Mouse (Mus musculus): ENCODE results near the gene Ints11. TPM values are rescaled to one million over a fixed set of nuclear protein-coding genes. Genes with fewer than 3 reads are reported as not detected.

Gene Ints11
- polyA plus RNA-seq, 1 experiment: 68.4 TPM

DNA sequence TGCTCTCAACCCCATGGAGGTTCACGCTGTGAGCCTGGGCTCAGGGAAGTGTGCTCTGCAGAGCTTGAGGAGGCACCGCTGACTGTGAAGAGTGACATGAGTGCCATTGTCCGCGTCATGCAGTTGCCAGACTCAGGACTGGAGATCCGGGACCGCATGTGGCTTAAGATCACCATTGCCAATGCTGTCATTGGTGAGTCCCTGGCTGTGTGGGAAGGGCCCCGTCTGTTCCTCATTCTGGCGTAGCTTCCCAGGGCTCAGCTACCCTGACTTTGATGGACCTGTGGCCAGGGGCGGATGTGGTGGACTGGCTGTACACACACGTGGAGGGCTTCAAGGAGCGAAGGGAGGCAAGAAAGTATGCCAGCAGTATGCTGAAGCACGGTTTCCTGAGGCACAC is 13.3 kb upstream of the Ints11 start:
- H3K4me3 ChIP-seq (ENCODE audit: insufficient read depth, poor library complexity, severe bottlenecking): no peak overlapping the region
- peaks cover 30% of the 10 kb centered on the region for H3K79me2 ChIP-seq (ENCODE audit: control insufficient read depth, insufficient read depth)
- peaks cover 21% of the 10 kb centered on the region for H3K79me3 ChIP-seq (ENCODE audit: low read depth)
- no peak overlapping the region for H3ac ChIP-seq (ENCODE audit: control insufficient read depth, insufficient read length, low read depth)
- no peak for TF ChIP-seq USF1 (IDR thresholded peaks at IDR 0.05; ENCODE audit: low read depth)
- no peak for TF ChIP-seq CTCF (IDR thresholded peaks at IDR 0.05; ENCODE audit: control insufficient read depth, insufficient read depth, insufficient read length)
- no peaks in the 10 kb centered on the region for H3K27me3 ChIP-seq (ENCODE audit: control insufficient read depth, insufficient read depth, insufficient read length)
- H3K36me3 ChIP-seq (ENCODE audit: control insufficient read depth, insufficient read depth): peaks cover 25% of the 10 kb centered on the region

- no peak for TF ChIP-seq MYOG (IDR thresholded peaks at IDR 0.05; ENCODE audit: control insufficient read depth, extremely low read depth, insufficient read length)
- TF ChIP-seq FOSL1 (IDR thresholded peaks at IDR 0.05; ENCODE audit: insufficient read depth, low read length, poor library complexity, severe bottlenecking): no peak
- no peak for TF ChIP-seq MYOD1 (IDR thresholded peaks at IDR 0.05; ENCODE audit: control insufficient read depth, insufficient read length, low read depth)
- TF ChIP-seq USF1 (IDR thresholded peaks at IDR 0.05; ENCODE audit: low read depth): no peak
- TF ChIP-seq MAX (IDR thresholded peaks at IDR 0.05): no peak
- no peak for TF ChIP-seq CTCF (IDR thresholded peaks at IDR 0.05; ENCODE audit: control insufficient read depth, insufficient read depth, insufficient read length)
- no peak for TF ChIP-seq CEBPB (IDR thresholded peaks at IDR 0.05; ENCODE audit: low read depth)
- peaks cover 13% of the 10 kb centered on the region for H3K79me3 ChIP-seq (ENCODE audit: low read depth)
Observed at GRCm38 (mm10) chr4:155856881-155857280, 12.5 kb upstream of the Ints11 start.

DNA sequence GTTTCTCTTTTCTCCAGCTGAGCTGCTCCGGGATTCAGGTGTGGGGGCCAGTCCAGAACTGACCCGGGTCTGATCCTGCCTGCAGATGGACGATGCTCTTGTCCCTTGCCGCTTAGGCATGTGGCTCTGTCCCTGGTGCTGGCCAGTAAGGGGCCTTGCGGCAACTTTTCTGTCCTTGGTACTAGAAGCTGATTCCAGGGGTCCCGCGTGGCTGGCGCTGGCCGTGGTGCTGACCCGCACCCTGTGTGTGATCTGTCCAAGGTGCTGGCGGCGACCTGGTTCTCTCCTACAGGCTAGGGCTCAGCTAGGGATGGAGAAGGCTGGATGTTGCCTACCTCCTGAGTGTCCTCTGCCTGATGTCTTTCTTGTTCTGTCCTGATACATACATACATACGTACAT is 10.0 kb upstream of the Ints11 start:
- TF ChIP-seq MYOG (IDR thresholded peaks at IDR 0.05; ENCODE audit: control insufficient read depth, extremely low read depth, insufficient read length) (no peak), MAX (IDR thresholded peaks at IDR 0.05) (peak; percentile 52), FOSL1 (IDR thresholded peaks at IDR 0.05; ENCODE audit: insufficient read depth, low read length, poor library complexity, severe bottlenecking) (no peak)
- Histone ChIP-seq H3K4me3 (ENCODE audit: insufficient read depth, poor library complexity, severe bottlenecking) (no peak overlapping the region), H3K79me3 (ENCODE audit: low read depth) (no peaks in the 10 kb centered on the region), H3K79me2 (ENCODE audit: control insufficient read depth, insufficient read depth) (no peaks in the 10 kb centered on the region), H3K27me3 (ENCODE audit: control insufficient read depth, insufficient read depth, insufficient read length) (no peaks in the 10 kb centered on the region), H3ac (ENCODE audit: control insufficient read depth, insufficient read length, low read depth) (no peak overlapping the region), H3K36me3 (ENCODE audit: control insufficient read depth, insufficient read depth) (peaks cover 26% of the 10 kb centered on the region)

More at GRCm38 (mm10) chr4:155856881-155857280, 12.5 kb upstream of the Ints11 start:
- Histone ChIP-seq H3K27me3 (ENCODE audit: control insufficient read depth, insufficient read depth, insufficient read length) (no peaks in the 10 kb centered on the region), H3K79me2 (ENCODE audit: control insufficient read depth, insufficient read depth) (peaks cover 22% of the 10 kb centered on the region), H3ac (ENCODE audit: control insufficient read depth, insufficient read length, low read depth) (no peak overlapping the region), H3K4me3 (ENCODE audit: insufficient read depth, poor library complexity, severe bottlenecking) (no peak overlapping the region), H3K36me3 (ENCODE audit: control insufficient read depth, insufficient read depth) (peaks cover 25% of the 10 kb centered on the region)

DNA sequence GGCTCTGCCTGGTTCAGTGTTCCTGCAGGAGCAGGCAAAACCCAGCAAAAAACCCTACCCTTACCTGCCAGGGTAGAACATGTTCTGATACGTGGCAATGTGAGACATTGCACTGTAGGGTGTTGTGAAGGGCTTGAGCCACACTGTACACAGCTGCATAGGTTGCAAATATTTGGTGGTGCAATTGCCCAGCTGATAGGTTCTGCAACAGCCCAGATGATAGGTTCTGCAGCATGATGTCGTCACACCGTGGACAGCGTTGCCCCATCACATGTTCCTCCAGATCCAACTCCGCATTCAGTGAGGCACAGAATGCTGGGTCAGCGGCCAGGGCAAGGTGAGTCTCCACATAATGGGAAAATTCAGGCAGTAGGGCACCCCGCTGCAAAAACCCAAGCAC is 7.6 kb upstream of the Ints11 start:
- H3K4me3 ChIP-seq (ENCODE audit: insufficient read depth, poor library complexity, severe bottlenecking): no peak overlapping the region
- H3K36me3 ChIP-seq (ENCODE audit: control insufficient read depth, insufficient read depth): peaks cover 28% of the 10 kb centered on the region
- no peaks in the 10 kb centered on the region for H3K27me3 ChIP-seq (ENCODE audit: control insufficient read depth, insufficient read depth, insufficient read length)
- TF ChIP-seq MAX (IDR thresholded peaks at IDR 0.05) (no peak), FOSL1 (IDR thresholded peaks at IDR 0.05; ENCODE audit: insufficient read depth, low read length, poor library complexity, severe bottlenecking) (no peak), MYOD1 (IDR thresholded peaks at IDR 0.05; ENCODE audit: control insufficient read depth, insufficient read length, low read depth) (no peak), USF1 (IDR thresholded peaks at IDR 0.05; ENCODE audit: low read depth) (no peak), MYOG (IDR thresholded peaks at IDR 0.05; ENCODE audit: control insufficient read depth, extremely low read depth, insufficient read length) (no peak), CTCF (IDR thresholded peaks at IDR 0.05; ENCODE audit: control insufficient read depth, insufficient read depth, insufficient read length) (no peak), CEBPB (IDR thresholded peaks at IDR 0.05; ENCODE audit: low read depth) (no peak)
- peaks cover 5% of the 10 kb centered on the region for H3K79me2 ChIP-seq (ENCODE audit: control insufficient read depth, insufficient read depth)
- H3K79me3 ChIP-seq (ENCODE audit: low read depth): no peaks in the 10 kb centered on the region
- no peak overlapping the region for H3ac ChIP-seq (ENCODE audit: control insufficient read depth, insufficient read length, low read depth)

DNA sequence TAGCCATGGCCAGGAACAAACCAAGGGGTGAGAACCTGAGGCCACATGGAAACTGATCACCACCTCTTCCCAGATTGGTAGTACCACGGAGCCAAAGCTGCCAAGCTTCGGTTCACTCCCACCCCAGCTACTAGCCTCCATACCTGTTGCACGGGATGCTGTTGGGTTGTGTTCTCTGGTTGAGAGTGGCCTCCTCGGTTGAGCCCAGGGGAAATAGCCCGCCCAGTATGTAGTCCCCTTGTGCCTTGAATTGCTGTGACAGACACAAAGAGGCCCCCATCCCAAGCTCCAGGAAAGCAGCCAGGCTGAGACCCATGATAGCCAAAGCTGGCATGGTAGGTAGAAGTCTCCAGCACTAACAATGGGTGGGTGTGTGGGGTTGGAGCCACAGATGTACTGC is 6.3 kb upstream of the Ints11 start, which contains the start of gene Tas1r3:
Tas1r3 (minus strand) TSS at position 362 of the 400 bp plus-strand sequence.
- no peaks in the 10 kb centered on the region for H3K79me3 ChIP-seq (ENCODE audit: low read depth)
- H3ac ChIP-seq (ENCODE audit: control insufficient read depth, insufficient read length, low read depth): no peak within 1 kb of the TSS
- TF ChIP-seq CEBPB (IDR thresholded peaks at IDR 0.05; ENCODE audit: low read depth) (no peak), MYOD1 (IDR thresholded peaks at IDR 0.05; ENCODE audit: control insufficient read depth, insufficient read length, low read depth) (no peak), CTCF (IDR thresholded peaks at IDR 0.05; ENCODE audit: control insufficient read depth, insufficient read depth, insufficient read length) (no peak)
- no peak within 1 kb of the TSS for H3K4me3 ChIP-seq (ENCODE audit: insufficient read depth, poor library complexity, severe bottlenecking)
- peaks cover 9% of the 10 kb centered on the region for H3K79me2 ChIP-seq (ENCODE audit: control insufficient read depth, insufficient read depth)
- H3K27me3 ChIP-seq (ENCODE audit: control insufficient read depth, insufficient read depth, insufficient read length): no peaks in the 10 kb centered on the region
- H3K36me3 ChIP-seq (ENCODE audit: control insufficient read depth, insufficient read depth): peaks cover 29% of the 10 kb centered on the region

DNA sequence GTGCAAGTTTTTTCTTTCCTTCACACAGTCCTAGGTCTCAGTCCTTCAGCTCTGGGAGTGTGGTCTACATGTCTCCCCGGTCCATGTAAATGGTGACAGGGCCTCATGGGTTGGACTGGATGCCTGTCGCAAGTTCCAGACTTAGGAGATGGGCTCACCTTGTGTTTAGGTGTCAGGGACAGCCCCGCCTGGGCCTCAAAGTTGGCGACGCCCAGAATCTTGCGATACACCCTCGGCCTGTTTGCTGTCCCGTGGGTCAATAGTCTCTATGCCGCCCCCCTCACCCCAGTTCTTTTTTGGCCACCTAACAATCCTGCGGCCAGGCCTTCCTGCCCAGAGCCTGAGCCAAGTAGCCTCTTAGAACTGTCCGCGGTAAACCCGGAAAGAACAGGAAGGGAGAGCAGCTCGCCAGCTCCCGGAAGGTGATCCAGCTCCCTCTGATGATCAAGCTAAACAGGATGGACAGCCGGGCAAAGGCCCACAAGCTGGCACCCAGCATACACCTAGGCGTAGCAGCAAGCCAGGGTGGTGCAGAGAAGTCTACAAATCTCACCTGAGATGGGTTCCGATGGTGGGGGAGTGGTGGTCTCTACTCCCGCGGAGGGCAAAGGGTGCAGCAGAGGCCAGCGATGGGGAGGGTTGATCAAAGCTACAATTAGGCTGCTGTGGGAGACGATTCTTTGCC is 590 bp upstream of the Ints11 start:
- Histone ChIP-seq H3ac (ENCODE audit: control insufficient read depth, insufficient read length, low read depth) (peak overlapping the region; percentile 92), H3K27me3 (ENCODE audit: control insufficient read depth, insufficient read depth, insufficient read length) (no peaks in the 10 kb centered on the region), H3K79me3 (ENCODE audit: low read depth) (peaks cover 26% of the 10 kb centered on the region), H3K79me2 (ENCODE audit: control insufficient read depth, insufficient read depth) (peaks cover 64% of the 10 kb centered on the region), H3K36me3 (ENCODE audit: control insufficient read depth, insufficient read depth) (peaks cover 28% of the 10 kb centered on the region), H3K4me3 (ENCODE audit: insufficient read depth, poor library complexity, severe bottlenecking) (peak overlapping the region; percentile 69)
- TF ChIP-seq MAX (IDR thresholded peaks at IDR 0.05): no peak
- no peak for TF ChIP-seq FOSL1 (IDR thresholded peaks at IDR 0.05; ENCODE audit: insufficient read depth, low read length, poor library complexity, severe bottlenecking)
- TF ChIP-seq MYOG (IDR thresholded peaks at IDR 0.05; ENCODE audit: control insufficient read depth, extremely low read depth, insufficient read length): no peak
- no peak for TF ChIP-seq MYOD1 (IDR thresholded peaks at IDR 0.05; ENCODE audit: control insufficient read depth, insufficient read length, low read depth)
- no peak for TF ChIP-seq USF1 (IDR thresholded peaks at IDR 0.05; ENCODE audit: low read depth)
- TF ChIP-seq CEBPB (IDR thresholded peaks at IDR 0.05; ENCODE audit: low read depth): no peak
- TF ChIP-seq CTCF (IDR thresholded peaks at IDR 0.05; ENCODE audit: control insufficient read depth, insufficient read depth, insufficient read length): no peak
